Mouse (Mus musculus) thymus, adult 2 months (tissue): ENCODE data around the gene Tbx5.

Experiments
- CTCF ChIP-seq: fragments of 200-500 bp; IDR thresholded peaks from 2 replicates; pipeline ENCODE4 v1.5.1; 2012; ENCODE audit warnings: mild to moderate bottlenecking, control low read depth, low read length, moderate library complexity, borderline replicate concordance; ENCODE audit not compliant: control insufficient read depth, poor library complexity, insufficient read depth; ENCODE audit errors: extremely low read depth
- POLR2A ChIP-seq: fragments of 200-500 bp; IDR thresholded peaks from 2 replicates; pipeline ENCODE4 v1.6.1; 2012; ENCODE audit warnings: mild to moderate bottlenecking, low read length, control low read depth, moderate library complexity; ENCODE audit not compliant: control insufficient read depth, poor library complexity, insufficient read depth; ENCODE audit errors: extremely low read depth

- TF ChIP-seq CTCF: no peak
- TF ChIP-seq POLR2A: no peak
Observed at GRCm38 (mm10) chr5:119804301-119805039, 28.0 kb upstream of the Tbx5 start.
